Mouse (Mus musculus) right cerebral cortex, postnatal 36 days (tissue): ENCODE results near the gene Mup9.
"Not testable (repeated sequence)": the region's sequence is repeated elsewhere in the genome, so short reads cannot be mapped to it uniquely, and the experiment has no call there.

ENCODE experiments used
- DNase-seq, 2 experiments: peaks; one replicate each; pipeline ENCODE4 v3.0.0; 2022; ENCODE audit warnings: low spot score in 2 of 2, mixed read lengths in 1 of 2

Gene Mup9

GRCm38 (mm10) chr4:60421852-60422251 lies at the start of gene Mup9:
Gene Mup9 (minus strand): TSS chr4:60421952.
- not testable (repeated sequence) for DNase-seq
